Mouse (Mus musculus) E14TG2a.4 (cell line): ENCODE results near the gene Pmm2.

Experiments
- CTCF ChIP-seq: conservative IDR thresholded peaks from 2 replicates; pipeline ENCODE4 v1.5.1; 2014; ENCODE audit warnings: low read length
- NANOG ChIP-seq: IDR thresholded peaks from 2 replicates; pipeline ENCODE4 v1.6.1; 2014; ENCODE audit warnings: borderline replicate concordance, low read length, mixed read lengths
- POU5F1 ChIP-seq: IDR thresholded peaks from 2 replicates; pipeline ENCODE4 v1.6.1; 2014; ENCODE audit warnings: low read length, borderline replicate concordance

DNA sequence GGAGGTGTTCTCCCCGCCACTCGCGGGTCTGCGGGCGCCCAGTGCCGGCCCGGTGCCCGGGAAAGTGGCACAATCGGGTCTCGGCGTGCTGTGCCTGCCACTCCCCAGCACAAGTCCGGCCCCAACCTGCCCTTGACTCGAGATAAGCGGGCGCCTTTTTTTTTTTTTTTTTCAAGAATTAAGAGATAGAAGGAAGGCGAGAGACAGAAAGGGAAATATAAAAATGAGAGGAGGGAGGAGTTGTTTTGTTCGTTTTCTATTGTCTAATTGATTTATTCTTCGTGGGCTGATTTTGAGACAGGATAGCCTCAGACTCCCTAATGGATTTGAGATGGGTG, 34.8 kb downstream of the Pmm2 start:
- TF ChIP-seq CTCF (no peak), NANOG (no peak), POU5F1 (no peak)
